Comparison of ENCODE assay signal across 12 mouse cellular contexts in the genomic region with DNA sequence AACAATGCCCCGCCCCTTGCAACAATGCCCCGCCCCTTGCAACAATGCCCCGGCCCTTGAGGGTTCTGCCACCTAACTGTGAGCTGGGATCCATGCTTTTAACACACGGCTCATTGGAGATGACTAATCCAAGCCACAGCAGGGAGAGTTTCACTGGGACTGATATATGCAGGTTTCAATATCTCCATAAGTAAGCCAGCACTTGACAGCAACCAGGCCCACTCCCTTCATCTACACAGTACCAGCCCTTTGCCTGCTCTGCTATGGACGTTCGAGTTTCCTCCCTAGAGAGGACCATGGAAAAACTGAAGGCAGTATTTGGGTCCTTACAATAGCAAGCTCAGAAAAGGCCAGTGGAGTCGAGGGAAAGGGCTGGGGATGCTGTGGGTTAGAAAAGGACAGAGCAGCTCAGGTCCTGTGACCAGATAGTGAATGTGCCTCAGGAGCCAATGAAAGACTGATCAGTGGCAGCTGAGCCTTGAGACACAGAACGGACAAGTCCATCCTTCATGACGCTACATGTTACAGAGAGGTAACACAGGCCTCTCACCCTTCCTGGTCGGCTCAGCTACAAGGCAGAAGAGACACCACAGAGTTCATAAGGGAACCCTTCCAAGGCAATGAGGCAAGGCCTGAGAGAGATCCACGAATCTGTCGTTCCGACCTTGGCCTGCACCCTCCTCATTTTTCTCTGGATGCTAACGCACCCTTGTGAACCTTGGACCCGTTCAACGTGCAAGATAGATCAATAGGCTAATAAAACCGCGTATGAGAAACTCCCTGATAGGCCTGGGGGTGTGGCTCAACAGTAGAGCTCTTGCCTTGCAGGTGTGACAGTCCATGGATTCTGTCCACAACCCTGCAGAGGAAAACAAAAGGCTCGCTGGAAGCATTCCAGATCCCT.
DNase-seq lines count a peak whose midpoint lies in the region; ATAC-seq and TF ChIP-seq lines count a peak whose summit lies in the region.
"Had no signal": no experiment of that assay in that cellular context is flagged by ENCODE, and none has a peak within 500 bp of the region (broad histone marks: within the 10 kb centered on the region; RNA-seq: fewer than 3 reads in every experiment).

No protein-coding gene starts in this region.

- H3K4me3 ChIP-seq in heart, embryonic 11.5 days (ENCODE audit: low read depth, low read length), result no peak overlapping the region
- no peak overlapping the region for H3K4me3 ChIP-seq in midbrain, embryonic 14.5 days (replicated peaks; ENCODE audit: low read depth, low read length)
- no peak overlapping the region for H3K4me3 ChIP-seq in midbrain, embryonic 11.5 days (ENCODE audit: low read depth, low read length)
- H3K4me3 ChIP-seq in intestine, embryonic 14.5 days (ENCODE audit: low read depth, low read length), result no peak overlapping the region
- H3K4me3 ChIP-seq in stomach, postnatal 0 days (ENCODE audit: low read depth, low read length), result no peak overlapping the region
- H3K4me3 ChIP-seq: forebrain, embryonic 15.5 days; neural tube, embryonic 15.5 days had no signal

- no peak overlapping the region for H3K4me2 ChIP-seq in heart, embryonic 11.5 days
- H3K4me2 ChIP-seq in midbrain, embryonic 14.5 days (ENCODE audit: low read length), result no peak overlapping the region
- no peak overlapping the region for H3K4me2 ChIP-seq in midbrain, embryonic 11.5 days
- no peak overlapping the region for H3K4me2 ChIP-seq in intestine, embryonic 14.5 days (ENCODE audit: low read length)
- H3K4me2 ChIP-seq in stomach, postnatal 0 days (replicated peaks; ENCODE audit: low read depth), result no peak overlapping the region
- H3K4me2 ChIP-seq: forebrain, embryonic 15.5 days; neural tube, embryonic 15.5 days had no signal

- TF ChIP-seq CTCF in stomach, postnatal 0 days (IDR thresholded peaks at IDR 0.05; ENCODE audit: low read depth), result no peak

- no peak for DNase-seq in heart, postnatal 36 days
- DNase-seq in midbrain, embryonic 14.5 days, result peak; percentile 51
- no peak for DNase-seq in midbrain, embryonic 11.5 days (ENCODE audit: low spot score, missing footprints)
- peak; percentile 62 for DNase-seq in intestine, embryonic 14.5 days (ENCODE audit: low spot score)
- peak; percentile 81 for DNase-seq in stomach, postnatal 0 days (ENCODE audit: low spot score)
- no peak for DNase-seq in gastrocnemius, adult 8-10 months (ENCODE audit: low spot score in 2 of 2)
- DNase-seq: cerebellum, adult 2 months; lung, adult 18-20 months had no signal

- ATAC-seq in heart, embryonic 11.5 days (replicated peaks; ENCODE audit: insufficient number of reproducible peaks, low FRiP score, low TSS enrichment), result peak; percentile 26; the same call in 1 of the 2 replicates
- ATAC-seq in midbrain, embryonic 14.5 days (ENCODE audit: low FRiP score, low TSS enrichment), result no peak
- ATAC-seq in midbrain, embryonic 11.5 days (ENCODE audit: low FRiP score), result no peak
- peak; percentile 92 for ATAC-seq in intestine, embryonic 14.5 days (replicated peaks; ENCODE audit: low FRiP score, low TSS enrichment, low read depth)
- ATAC-seq in stomach, postnatal 0 days (ENCODE audit: low FRiP score, low TSS enrichment), result peak; percentile 93
- ATAC-seq: forebrain, embryonic 15.5 days had no signal

- no peaks in the 10 kb centered on the region for H3K4me1 ChIP-seq in heart, embryonic 11.5 days (ENCODE audit: control insufficient read depth, insufficient read depth, low read length)
- peaks cover 5% of the 10 kb centered on the region; the same call in 1 of the 2 replicates for H3K4me1 ChIP-seq in midbrain, embryonic 14.5 days (ENCODE audit: control insufficient read depth, insufficient read depth, low read length)
- no peaks in the 10 kb centered on the region for H3K4me1 ChIP-seq in midbrain, embryonic 11.5 days (ENCODE audit: control insufficient read depth, insufficient read depth, low read length)
- no peaks in the 10 kb centered on the region for H3K4me1 ChIP-seq in intestine, embryonic 14.5 days (replicated peaks; ENCODE audit: control insufficient read depth, insufficient read depth, low read length)
- H3K4me1 ChIP-seq in stomach, postnatal 0 days (replicated peaks; ENCODE audit: control insufficient read depth, insufficient read depth), result no peaks in the 10 kb centered on the region; the same call in 1 of the 2 replicates
- H3K4me1 ChIP-seq: neural tube, embryonic 15.5 days had no signal

- no peak for TF ChIP-seq EP300 in stomach, postnatal 0 days (optimal IDR thresholded peaks at IDR 0.05)

- WGBS in heart, embryonic 11.5 days (ENCODE audit: insufficient replicate concordance), result 59% methylated on average over 19 of the region's 19 CpGs
- WGBS in midbrain, embryonic 14.5 days, result 56% methylated on average over 19 of the region's 19 CpGs
- WGBS in midbrain, embryonic 11.5 days, result 59% methylated on average over 19 of the region's 19 CpGs
- 47% methylated on average over 19 of the region's 19 CpGs for WGBS in intestine, embryonic 14.5 days
- WGBS in stomach, postnatal 0 days, result 46% methylated on average over 19 of the region's 19 CpGs

- no peaks in the 10 kb centered on the region for H3K36me3 ChIP-seq in heart, embryonic 11.5 days (ENCODE audit: control insufficient read depth, insufficient read depth, low read length)
- H3K36me3 ChIP-seq in midbrain, embryonic 14.5 days (ENCODE audit: control insufficient read depth, insufficient read depth, low read length), result no peaks in the 10 kb centered on the region
- no peaks in the 10 kb centered on the region for H3K36me3 ChIP-seq in midbrain, embryonic 11.5 days (ENCODE audit: control insufficient read depth, insufficient read depth, low read length)
- H3K36me3 ChIP-seq in intestine, embryonic 14.5 days (ENCODE audit: control insufficient read depth, insufficient read depth, low read length), result no peaks in the 10 kb centered on the region
- no peaks in the 10 kb centered on the region for H3K36me3 ChIP-seq in stomach, postnatal 0 days (ENCODE audit: control insufficient read depth, insufficient read depth, low read length)
- H3K36me3 ChIP-seq: forebrain, embryonic 15.5 days; neural tube, embryonic 15.5 days had no signal

- H3K9me3 ChIP-seq in heart, embryonic 11.5 days (replicated peaks; ENCODE audit: control insufficient read depth, low read length), result no peaks in the 10 kb centered on the region
- H3K9me3 ChIP-seq in midbrain, embryonic 14.5 days (ENCODE audit: control insufficient read depth, low read length), result no peaks in the 10 kb centered on the region
- H3K9me3 ChIP-seq in midbrain, embryonic 11.5 days (ENCODE audit: control insufficient read depth, low read length), result no peaks in the 10 kb centered on the region
- H3K9me3 ChIP-seq in intestine, embryonic 14.5 days (ENCODE audit: control insufficient read depth, low read length), result peaks cover 5% of the 10 kb centered on the region; the same call in 1 of the 2 replicates
- H3K9me3 ChIP-seq in stomach, postnatal 0 days (ENCODE audit: control insufficient read depth, low read length), result no peaks in the 10 kb centered on the region
- H3K9me3 ChIP-seq: forebrain, embryonic 15.5 days; neural tube, embryonic 15.5 days had no signal

- H3K9ac ChIP-seq in heart, embryonic 11.5 days (ENCODE audit: low read depth, low read length), result no peak overlapping the region
- H3K9ac ChIP-seq in midbrain, embryonic 14.5 days (replicated peaks; ENCODE audit: low read length), result no peak overlapping the region
- H3K9ac ChIP-seq in midbrain, embryonic 11.5 days (ENCODE audit: low read length), result no peak overlapping the region
- no peak overlapping the region for H3K9ac ChIP-seq in intestine, embryonic 14.5 days (ENCODE audit: low read length)
- H3K9ac ChIP-seq in stomach, postnatal 0 days (ENCODE audit: low read length), result no peak overlapping the region
- H3K9ac ChIP-seq: forebrain, embryonic 15.5 days; neural tube, embryonic 15.5 days had no signal

- intact Hi-C loops in heart, postnatal 36 days (cut with DNase I), result no loop called here

- no peaks in the 10 kb centered on the region for H3K27me3 ChIP-seq in heart, embryonic 11.5 days (ENCODE audit: control insufficient read depth, insufficient read depth, low read length)
- H3K27me3 ChIP-seq in midbrain, embryonic 14.5 days (ENCODE audit: control insufficient read depth, insufficient read depth, low read length), result no peaks in the 10 kb centered on the region
- H3K27me3 ChIP-seq in midbrain, embryonic 11.5 days (ENCODE audit: control insufficient read depth, insufficient read depth, low read length), result no peaks in the 10 kb centered on the region
- no peaks in the 10 kb centered on the region for H3K27me3 ChIP-seq in intestine, embryonic 14.5 days (replicated peaks; ENCODE audit: control insufficient read depth, insufficient read depth, low read length)
- H3K27me3 ChIP-seq in stomach, postnatal 0 days (ENCODE audit: control insufficient read depth, insufficient read depth, low read length), result no peaks in the 10 kb centered on the region
- H3K27me3 ChIP-seq: forebrain, embryonic 15.5 days; neural tube, embryonic 15.5 days had no signal

- H3K27ac ChIP-seq in heart, embryonic 11.5 days (ENCODE audit: low read depth, low read length), result no peak overlapping the region
- no peak overlapping the region for H3K27ac ChIP-seq in midbrain, embryonic 14.5 days (replicated peaks; ENCODE audit: low read depth, low read length)
- H3K27ac ChIP-seq in midbrain, embryonic 11.5 days (ENCODE audit: low read depth, low read length), result no peak overlapping the region
- H3K27ac ChIP-seq in intestine, embryonic 14.5 days (ENCODE audit: low read depth), result peak overlapping the region; percentile 64
- peak overlapping the region; percentile 67 for H3K27ac ChIP-seq in stomach, postnatal 0 days (replicated peaks)
- H3K27ac ChIP-seq: forebrain, embryonic 15.5 days; kidney, postnatal 0 days; neural tube, embryonic 15.5 days had no signal

Comparison
In these comparisons a context has a peak if more than half of its experiments do, and no peak if none do; other contexts are left out.
1. DNase-seq: peak in midbrain, embryonic 14.5 days (single experiment), intestine, embryonic 14.5 days (single experiment) and stomach, postnatal 0 days (single experiment); none in heart, postnatal 36 days (0 of 2), midbrain, embryonic 11.5 days (single experiment) and gastrocnemius, adult 8-10 months (0 of 2).
2. ATAC-seq: peak in heart, embryonic 11.5 days (single experiment), intestine, embryonic 14.5 days (single experiment) and stomach, postnatal 0 days (single experiment); none in midbrain, embryonic 14.5 days (single experiment) and midbrain, embryonic 11.5 days (single experiment).
3. H3K27ac ChIP-seq: peak in intestine, embryonic 14.5 days (single experiment) and stomach, postnatal 0 days (single experiment); none in heart, embryonic 11.5 days (single experiment), midbrain, embryonic 14.5 days (single experiment) and midbrain, embryonic 11.5 days (single experiment).